Mouse (Mus musculus) neural tube, embryonic 14.5 days (tissue): ENCODE measurements around the gene Bin2. TPM values are rescaled to one million over a fixed set of nuclear protein-coding genes. Genes with fewer than 3 reads are reported as not detected.

Experiments
- ATAC-seq: fragments of 200-750 bp; cut with Nextera tagmentation; 2 replicates; pipeline ENCODE4 v1.8.0; 2017; ENCODE audit warnings: low read depth, mild to moderate bottlenecking, moderate TSS enrichment, moderate library complexity
- H3K27ac ChIP-seq: fragments of 300-500 bp; sonication (generic); 2 replicates; pipeline ENCODE4 v1.5.1; 2014; ENCODE audit warnings: low read depth, mild to moderate bottlenecking, control low read depth, low read length, moderate library complexity, mixed read lengths
- H3K27me3 ChIP-seq: fragments of 300-500 bp; sonication (generic); 2 replicates; pipeline ENCODE4 v1.6.1; 2014; ENCODE audit warnings: low read length; ENCODE audit not compliant: control insufficient read depth, insufficient read depth
- H3K36me3 ChIP-seq: fragments of 300-500 bp; sonication (generic); 2 replicates; pipeline ENCODE4 v1.6.1; 2014; ENCODE audit warnings: low read length, mixed read lengths; ENCODE audit not compliant: control insufficient read depth, insufficient read depth
- H3K4me1 ChIP-seq: fragments of 300-500 bp; sonication (generic); 2 replicates; pipeline ENCODE4 v1.6.1; 2014; ENCODE audit warnings: low read length; ENCODE audit not compliant: control insufficient read depth, insufficient read depth
- H3K4me2 ChIP-seq: fragments of 300-500 bp; sonication (generic); 2 replicates; pipeline ENCODE4 v1.6.1; 2014; ENCODE audit warnings: mild to moderate bottlenecking, low read depth, low read length, control low read depth
- H3K4me3 ChIP-seq: fragments of 300-500 bp; sonication (generic); 2 replicates; pipeline ENCODE4 v1.5.1; 2014; ENCODE audit warnings: low read depth, low read length, control low read depth, mixed read lengths
- H3K9ac ChIP-seq: fragments of 300-500 bp; sonication (generic); replicated peaks from 2 replicates; pipeline ENCODE4 v1.6.1; 2014; ENCODE audit warnings: low read depth, mild to moderate bottlenecking, control low read depth, low read length, mixed read lengths
- H3K9me3 ChIP-seq: fragments of 300-500 bp; sonication (generic); 2 replicates; pipeline ENCODE4 v1.6.1; 2016; ENCODE audit warnings: low read length; ENCODE audit not compliant: control insufficient read depth
- WGBS: fragments of 180-500 bp; shearing (Covaris S2); extraction: QIAGEN DNeasy Blood & Tissue Kit; methylation state at CpG from one replicate; pipeline ENCODE4 v1.1.7; 2014; 5-methylcytosine and 5-hydroxymethylcytosine counted together
- polyA plus RNA-seq: library from polyadenylated mRNA; unstranded; fragments of >200 nt; fragmentation: Nextera tagmentation; extraction: Ambion mirVana; gene quantifications from 2 replicates; pipeline ENCODE4 v1.2.1, GENCODE M21; 2014

The Bin2 gene
- polyA plus RNA-seq, 1 experiment from 2014 or later = 1.4 TPM

DNA sequence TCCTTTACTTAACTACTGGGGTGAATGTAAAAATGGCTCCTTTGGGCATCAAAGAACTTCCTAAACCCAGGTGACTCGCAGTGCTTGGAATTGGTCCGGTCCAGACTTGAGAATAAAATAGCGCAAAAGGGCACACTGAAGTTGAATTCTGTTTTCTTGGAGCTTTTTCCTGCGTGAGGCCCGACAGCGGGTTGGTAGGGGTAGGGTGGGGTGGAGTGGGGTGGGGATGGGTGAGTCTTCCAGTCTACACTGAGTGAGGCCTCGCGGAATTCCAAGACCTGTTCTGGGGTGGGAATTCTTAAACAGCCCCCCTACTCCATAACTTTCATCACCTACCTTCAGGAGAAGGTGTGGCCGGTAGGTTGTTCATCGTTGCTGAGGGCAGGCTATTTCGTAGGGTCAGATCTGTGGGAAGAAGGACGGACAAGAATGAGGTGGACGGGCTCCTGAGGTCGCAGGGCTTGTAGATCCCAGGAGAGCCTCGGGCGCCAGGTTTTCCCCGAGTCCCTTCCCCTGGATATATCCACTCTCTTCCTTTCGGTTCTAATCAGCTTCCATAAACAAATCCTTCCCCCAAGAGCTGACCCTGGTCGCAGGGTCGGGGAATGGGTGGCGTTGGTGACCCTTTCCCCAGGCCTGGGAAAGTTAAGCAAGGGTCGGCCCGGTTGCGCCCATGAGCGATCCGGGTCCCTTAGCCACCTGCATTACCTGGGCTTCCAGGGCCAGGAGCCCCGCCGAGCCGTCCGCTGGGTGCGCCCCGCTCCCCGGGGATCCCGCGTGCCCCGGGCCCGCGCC lies 33.3 kb downstream of the Bin2 start:
- no peaks in the 10 kb centered on the region for H3K36me3 ChIP-seq
- H3K4me1 ChIP-seq = peaks cover 13% of the 10 kb centered on the region
- H3K4me2 ChIP-seq = peak overlapping the region; percentile 55
- WGBS = 5% methylated on average over 33 of the region's 38 CpGs
- H3K9ac ChIP-seq = peak overlapping the region; percentile 34; the same call in 1 of the 2 replicates
- peak overlapping the region; percentile 37 for H3K4me3 ChIP-seq
- H3K27me3 ChIP-seq = peaks cover 29% of the 10 kb centered on the region
- H3K27ac ChIP-seq = no peak overlapping the region
- ATAC-seq = no peak
- no peaks in the 10 kb centered on the region for H3K9me3 ChIP-seq

DNA sequence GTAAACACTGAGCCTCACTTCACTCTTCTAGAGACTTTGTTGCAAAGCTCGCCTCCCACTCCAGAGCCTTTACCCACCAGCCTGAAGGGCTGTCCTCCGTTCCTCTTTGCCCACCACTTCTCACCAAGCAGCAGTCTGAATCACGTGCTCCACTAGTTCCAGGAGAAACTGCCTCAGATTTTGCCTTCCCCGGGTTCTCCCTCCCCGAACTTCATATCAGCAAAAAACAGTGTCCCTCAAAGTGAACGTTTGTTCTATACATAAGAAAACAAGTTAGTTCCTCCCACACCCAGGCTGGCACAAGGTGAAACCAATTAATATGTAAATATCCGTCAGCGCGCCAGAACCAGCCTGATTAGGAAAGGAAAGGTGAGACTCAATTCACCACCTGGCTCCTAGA lies 34.1 kb downstream of the Bin2 start:
- WGBS = 6% methylated on average over 9 of the region's 9 CpGs
- no peak overlapping the region for H3K4me3 ChIP-seq
- no peaks in the 10 kb centered on the region for H3K36me3 ChIP-seq
- ATAC-seq = no peak
- no peaks in the 10 kb centered on the region for H3K9me3 ChIP-seq
- H3K9ac ChIP-seq = no peak overlapping the region
- H3K27me3 ChIP-seq = peaks cover 29% of the 10 kb centered on the region
- peaks cover 13% of the 10 kb centered on the region for H3K4me1 ChIP-seq
- no peak overlapping the region for H3K4me2 ChIP-seq
- H3K27ac ChIP-seq = no peak overlapping the region

- no peak overlapping the region for H3K4me2 ChIP-seq
- peaks cover 28% of the 10 kb centered on the region for H3K27me3 ChIP-seq
- ATAC-seq = no peak
- H3K4me3 ChIP-seq = no peak overlapping the region
- WGBS = 84% methylated on average over 10 of the region's 10 CpGs
- H3K36me3 ChIP-seq = no peaks in the 10 kb centered on the region
- H3K27ac ChIP-seq = no peak overlapping the region
- peaks cover 13% of the 10 kb centered on the region for H3K4me1 ChIP-seq
- H3K9ac ChIP-seq = no peak overlapping the region
- no peaks in the 10 kb centered on the region for H3K9me3 ChIP-seq
Measured at GRCm38 (mm10) chr15:100633341-100633740, 36.0 kb downstream of the Bin2 start.

GRCm38 (mm10) chr15:100632323-100632722 lies 37.0 kb downstream of the Bin2 start:
- ATAC-seq = no peak
- no peak overlapping the region for H3K4me2 ChIP-seq
- H3K4me1 ChIP-seq = peaks cover 12% of the 10 kb centered on the region
- no peak overlapping the region for H3K9ac ChIP-seq
- H3K9me3 ChIP-seq = no peaks in the 10 kb centered on the region
- peaks cover 24% of the 10 kb centered on the region for H3K27me3 ChIP-seq
- 90% methylated on average over 5 of the region's 5 CpGs for WGBS
- no peaks in the 10 kb centered on the region for H3K36me3 ChIP-seq
- no peak overlapping the region for H3K4me3 ChIP-seq
- H3K27ac ChIP-seq = no peak overlapping the region

- ATAC-seq = no peak
- no peaks in the 10 kb centered on the region for H3K9me3 ChIP-seq
- H3K27ac ChIP-seq = no peak overlapping the region
- no peaks in the 10 kb centered on the region for H3K36me3 ChIP-seq
- H3K4me1 ChIP-seq = peaks cover 5% of the 10 kb centered on the region
- WGBS = 85% methylated on average over 12 of the region's 12 CpGs
- peaks cover 17% of the 10 kb centered on the region for H3K27me3 ChIP-seq
- no peak overlapping the region for H3K9ac ChIP-seq
- no peak overlapping the region for H3K4me2 ChIP-seq
- no peak overlapping the region for H3K4me3 ChIP-seq
Measured at GRCm38 (mm10) chr15:100631454-100632170, 37.7 kb downstream of the Bin2 start.

DNA sequence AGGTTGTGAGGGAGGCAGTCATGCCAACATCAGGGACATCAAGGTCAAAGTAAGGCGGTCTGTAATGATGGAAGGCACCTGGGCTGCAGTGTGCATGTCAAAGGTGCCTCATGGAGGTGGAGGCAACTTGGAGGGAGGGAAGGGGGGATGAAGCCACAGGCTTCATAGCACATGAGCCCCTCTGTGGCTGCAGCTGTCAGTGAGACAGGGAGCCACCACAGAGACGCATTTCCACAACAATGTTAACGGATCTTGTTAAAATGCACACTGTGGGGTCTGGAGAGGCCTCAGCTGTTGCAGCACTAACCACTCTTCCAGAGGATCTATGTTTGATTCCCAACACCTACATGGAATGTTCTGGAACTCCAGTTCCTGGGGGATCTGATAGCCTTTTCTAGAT lies 39.2 kb downstream of the Bin2 start:
- H3K27ac ChIP-seq = no peak overlapping the region
- peaks cover 4% of the 10 kb centered on the region; the same call in 1 of the 2 replicates for H3K27me3 ChIP-seq
- ATAC-seq = no peak
- H3K4me2 ChIP-seq = no peak overlapping the region
- H3K4me3 ChIP-seq = no peak overlapping the region
- no peak overlapping the region for H3K9ac ChIP-seq
- no peaks in the 10 kb centered on the region for H3K36me3 ChIP-seq
- H3K4me1 ChIP-seq = no peaks in the 10 kb centered on the region
- H3K9me3 ChIP-seq = no peaks in the 10 kb centered on the region
- WGBS = 59% methylated on average over 3 of the region's 3 CpGs

DNA sequence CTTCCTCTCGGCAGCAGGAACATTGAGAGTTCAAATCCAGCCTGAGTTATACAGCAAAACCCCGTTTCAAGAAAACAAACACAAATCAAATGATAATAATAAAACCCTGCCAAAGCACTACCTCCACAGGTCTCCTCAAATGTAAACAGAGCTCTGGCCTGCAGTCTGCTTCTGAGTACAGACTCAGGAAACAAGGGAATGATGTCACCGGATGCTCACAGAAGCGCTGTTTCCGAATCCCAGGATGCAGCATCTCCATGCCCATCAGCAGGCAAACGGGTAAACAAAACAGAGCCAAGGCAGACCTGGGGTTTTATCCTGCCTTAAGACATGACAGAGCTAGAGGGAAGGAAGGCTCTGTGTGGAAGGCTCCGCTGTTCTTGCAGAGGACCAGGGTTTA lies 40.6 kb downstream of the Bin2 start:
- no peaks in the 10 kb centered on the region for H3K9me3 ChIP-seq
- no peak overlapping the region for H3K4me3 ChIP-seq
- no peak overlapping the region for H3K4me2 ChIP-seq
- no peaks in the 10 kb centered on the region for H3K36me3 ChIP-seq
- WGBS = 51% methylated on average over 7 of the region's 7 CpGs
- H3K9ac ChIP-seq = no peak overlapping the region
- no peaks in the 10 kb centered on the region for H3K4me1 ChIP-seq
- no peak overlapping the region for H3K27ac ChIP-seq
- no peak for ATAC-seq
- H3K27me3 ChIP-seq = no peaks in the 10 kb centered on the region; the same call in 1 of the 2 replicates

DNA sequence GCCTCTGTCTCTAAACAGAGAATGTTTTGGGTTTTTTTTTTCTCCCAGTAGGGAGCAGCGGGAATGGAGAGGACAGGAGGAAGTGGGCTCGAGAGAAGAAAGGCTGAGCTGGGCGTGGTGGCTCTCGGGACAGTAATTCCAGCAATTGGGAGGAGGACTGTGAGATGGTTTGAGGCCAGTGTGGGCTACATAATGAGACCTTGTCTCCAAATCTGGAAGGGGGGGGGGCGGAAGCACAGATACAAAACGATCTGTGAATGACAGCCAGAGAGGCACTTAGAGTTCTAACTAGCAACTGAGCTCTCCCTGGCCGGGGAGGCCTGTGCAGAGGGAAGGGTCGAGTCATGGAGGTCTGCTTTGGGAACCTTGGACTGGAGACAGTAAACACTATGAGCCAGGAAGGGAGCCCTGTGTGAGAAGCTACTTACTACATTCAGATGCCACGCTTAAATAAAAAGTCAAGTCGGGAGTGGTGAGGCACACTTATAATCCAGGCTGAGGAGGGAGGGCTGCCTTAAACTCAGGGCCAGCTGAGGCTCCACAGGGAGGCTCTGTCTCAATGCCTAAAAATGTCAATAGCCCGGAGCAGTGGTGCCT lies 41.5 kb downstream of the Bin2 start:
- 3% methylated on average over 11 of the region's 11 CpGs for WGBS

DNA sequence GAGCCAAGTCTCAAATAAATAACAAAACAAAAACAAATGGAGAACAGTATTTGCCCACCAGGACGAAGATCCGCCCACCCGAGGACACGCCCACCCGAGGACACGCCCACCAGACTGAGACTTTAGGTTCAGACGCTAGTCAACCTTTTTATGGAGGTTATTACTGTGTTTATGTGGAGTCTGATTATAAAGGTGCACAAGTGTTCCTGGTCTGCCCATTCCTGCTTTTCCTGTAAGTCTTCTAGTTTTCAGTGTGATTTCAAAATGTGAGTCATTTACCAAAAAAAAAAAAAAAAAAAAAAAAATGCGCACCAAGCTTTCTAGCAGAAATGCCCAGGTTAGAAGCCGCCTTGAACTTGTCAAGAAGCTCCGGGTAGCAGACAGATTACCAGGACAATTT lies 42.1 kb downstream of the Bin2 start:
- no peaks in the 10 kb centered on the region for H3K36me3 ChIP-seq
- no peak overlapping the region for H3K4me2 ChIP-seq
- no peak for ATAC-seq
- H3K27me3 ChIP-seq = no peaks in the 10 kb centered on the region
- H3K9me3 ChIP-seq = no peaks in the 10 kb centered on the region
- no peak overlapping the region for H3K9ac ChIP-seq
- H3K27ac ChIP-seq = no peak overlapping the region
- no peaks in the 10 kb centered on the region for H3K4me1 ChIP-seq
- H3K4me3 ChIP-seq = no peak overlapping the region
- 14% methylated on average over 10 of the region's 10 CpGs for WGBS

More for the DNA sequence above, 41.5 kb downstream of the Bin2 start:
- Histone ChIP-seq H3K27ac (no peak overlapping the region), H3K36me3 (no peaks in the 10 kb centered on the region), H3K4me3 (no peak overlapping the region), H3K9me3 (no peaks in the 10 kb centered on the region), H3K4me1 (no peaks in the 10 kb centered on the region), H3K4me2 (no peak overlapping the region), H3K9ac (no peak overlapping the region), H3K27me3 (no peaks in the 10 kb centered on the region)
- ATAC-seq = no peak
